Mouse (Mus musculus) thymus, postnatal 36 days (tissue): Measurements from ENCODE around the gene G530012D18Rik.
"Not testable (repeated sequence)": the region's sequence is repeated elsewhere in the genome, so short reads cannot be mapped to it uniquely, and the experiment has no call there.

Experiments used
- DNase-seq, 2 experiments: peaks; one replicate each; pipeline ENCODE4 v3.0.0; 2022; ENCODE audit warnings: mixed read lengths in 2 of 2

The G530012D18Rik gene

DNA sequence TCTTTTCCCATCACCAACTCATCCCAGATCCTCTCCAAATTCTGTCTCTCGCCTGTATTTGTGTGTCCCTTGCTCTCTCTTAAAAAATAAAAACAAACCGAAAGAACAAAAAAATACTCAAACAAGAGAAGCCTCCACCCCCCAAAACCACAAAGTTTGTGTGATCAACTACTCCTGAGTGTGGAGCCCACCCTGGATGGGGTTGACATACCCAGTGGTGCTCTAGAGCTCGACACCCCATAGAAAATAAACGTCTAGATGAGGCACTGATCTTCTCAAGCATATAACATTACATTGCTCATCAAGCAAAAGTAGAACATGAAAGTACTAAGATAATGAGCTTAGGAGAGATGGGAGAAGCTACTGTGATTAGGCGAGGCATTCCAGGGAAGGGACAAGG, 41.7 kb downstream of the G530012D18Rik start:
- DNase-seq: not testable (repeated sequence)

DNA sequence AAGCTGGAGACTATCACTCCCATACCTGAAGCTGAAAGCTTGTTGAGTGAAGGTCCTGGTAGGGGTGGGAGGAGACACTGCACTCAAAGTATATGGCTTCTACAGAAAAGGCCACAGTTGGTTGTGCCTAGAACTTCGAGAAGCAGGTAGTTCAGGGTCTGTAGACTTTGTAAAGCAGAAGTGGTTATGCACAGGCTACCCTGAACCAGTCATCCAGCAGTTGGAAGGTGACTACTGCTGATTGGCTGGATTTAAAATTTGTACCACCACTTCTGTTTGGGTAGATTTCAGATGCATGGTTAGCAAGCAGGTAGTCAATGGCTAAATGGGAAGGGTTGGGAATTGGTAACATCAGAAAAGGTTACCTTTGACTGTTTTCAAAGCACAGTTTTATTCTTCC, 43.2 kb downstream of the G530012D18Rik start:
- DNase-seq: not testable (repeated sequence)
